Mouse (Mus musculus) cerebellum, adult (tissue): Measurements from ENCODE around the gene Mgat5.

Experiments
- ATAC-seq: cut with Nextera tagmentation; 2 replicates; pipeline ENCODE4 v1.9.2; 2017; ENCODE audit warnings: mild to moderate bottlenecking, moderate library complexity, mixed read lengths; ENCODE audit not compliant: insufficient number of reproducible peaks, low FRiP score, low TSS enrichment

Gene Mgat5

GRCm38 (mm10) chr1:127418916-127419575 is 214.2 kb downstream of the Mgat5 start:
- ATAC-seq, result no peak

- ATAC-seq, result no peak
Observed at GRCm38 (mm10) chr1:127419581-127419980, 214.8 kb downstream of the Mgat5 start.

- ATAC-seq, result no peak
Observed at GRCm38 (mm10) chr1:127420383-127420782, 215.6 kb downstream of the Mgat5 start.

- ATAC-seq, result no peak
Observed at GRCm38 (mm10) chr1:127420795-127421194, 216.0 kb downstream of the Mgat5 start.

GRCm38 (mm10) chr1:127422565-127422964 is 217.8 kb downstream of the Mgat5 start:
- ATAC-seq, result no peak

- ATAC-seq, result 0 out of 2 replicates have a peak, but pooled peaks have one; percentile 24
Observed at GRCm38 (mm10) chr1:127425021-127425532, 220.3 kb downstream of the Mgat5 start.

- no peak for ATAC-seq
Observed at GRCm38 (mm10) chr1:127430290-127430689, 225.5 kb downstream of the Mgat5 start.

- no peak for ATAC-seq
Observed at GRCm38 (mm10) chr1:127434829-127435228, 230.0 kb downstream of the Mgat5 start.

- ATAC-seq, result no peak
Observed at GRCm38 (mm10) chr1:127437091-127437490, 232.3 kb downstream of the Mgat5 start.

- ATAC-seq, result no peak
Observed at GRCm38 (mm10) chr1:127439452-127439891, 234.7 kb downstream of the Mgat5 start.

- ATAC-seq, result no peak
Observed at GRCm38 (mm10) chr1:127441007-127441406, 236.2 kb downstream of the Mgat5 start.

GRCm38 (mm10) chr1:127441736-127442135 is 236.9 kb downstream of the Mgat5 start:
- ATAC-seq, result no peak

- ATAC-seq, result no peak
Observed at GRCm38 (mm10) chr1:127442880-127443877, 238.4 kb downstream of the Mgat5 start.

- no peak for ATAC-seq
Observed at GRCm38 (mm10) chr1:127444836-127445485, 240.1 kb downstream of the Mgat5 start.

GRCm38 (mm10) chr1:127453397-127453796 is 248.6 kb downstream of the Mgat5 start:
- ATAC-seq, result no peak

GRCm38 (mm10) chr1:127459015-127459451 is 254.2 kb downstream of the Mgat5 start:
- peak; percentile 71 for ATAC-seq

GRCm38 (mm10) chr1:127459576-127459975 is 254.8 kb downstream of the Mgat5 start:
- no peak for ATAC-seq

- ATAC-seq, result no peak
Observed at GRCm38 (mm10) chr1:127461017-127461416, 256.2 kb downstream of the Mgat5 start.

- ATAC-seq, result no peak
Observed at GRCm38 (mm10) chr1:127464041-127464440, 259.2 kb downstream of the Mgat5 start.

GRCm38 (mm10) chr1:127465292-127465691 is 260.5 kb downstream of the Mgat5 start:
- ATAC-seq, result no peak
